Mouse (Mus musculus): ENCODE measurements at regions not wholly inside any gene's neighbourhood (a gene's known extent, or its start where the extent isn't known, plus 50 kb on each side); places are given as distances from the start of the nearest gene placed in this dataset.

DNA sequence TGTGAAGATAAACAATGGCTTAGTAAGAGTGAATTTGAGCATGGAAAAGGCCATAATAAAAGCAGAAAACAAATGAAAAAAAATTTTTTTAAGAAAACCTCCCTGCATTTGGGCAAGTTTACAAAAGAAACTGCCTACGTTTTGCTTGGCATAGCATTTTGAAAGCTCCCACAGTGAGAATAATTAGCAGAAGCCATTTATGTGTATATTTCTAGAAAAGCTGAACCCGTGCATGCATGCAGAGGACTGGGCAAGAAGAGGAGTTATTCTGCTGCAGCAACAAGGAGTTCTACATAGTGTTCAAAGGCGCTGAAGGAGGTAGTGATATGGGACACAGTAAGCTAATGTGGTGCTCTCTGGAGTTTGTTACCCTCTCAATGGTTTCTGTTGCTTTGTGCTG is 421.3 kb downstream of the D3Ertd751e start:
- H3K9ac ChIP-seq (ENCODE audit: insufficient read depth, low read depth), result no peak overlapping the region
- in situ Hi-C loops (cut with MboI; ENCODE audit: low pct_ligation_motif_present, low pct_unique_long_range_greater_than_20kb, low sequenced_read_pairs) (no loop called here), dilution Hi-C loops (cut with MboI; ENCODE audit: extremely low pct_ligation_motif_present, extremely low pct_unique_long_range_greater_than_20kb, low sequenced_read_pairs) (no loop called here)
- H3K4me3 ChIP-seq (replicated peaks in 1 of 3; ENCODE audit: low read depth in 2 of 3, low read length in 2 of 3, poor library complexity in 1 of 3), result no peak overlapping the region
- TF ChIP-seq E2F4 (IDR thresholded peaks at IDR 0.05; ENCODE audit: insufficient replicate concordance, low read depth, low read length) (no peak), POLR2A (IDR thresholded peaks at IDR 0.05; ENCODE audit: low read depth, low read length) (no peak), MAFK (IDR thresholded peaks at IDR 0.05; ENCODE audit: insufficient replicate concordance, low read length) (no peak)
- DNase-seq (ENCODE audit: extremely low read depth), result no peak
- H3K4me1 ChIP-seq (ENCODE audit: control insufficient read depth in 1 of 2, insufficient read depth in 2 of 2), result no peaks in the 10 kb centered on the region
- no peaks in the 10 kb centered on the region for H3K36me3 ChIP-seq (replicated peaks in 1 of 2; ENCODE audit: control insufficient read depth in 1 of 2, insufficient read depth in 1 of 2, low read length in 1 of 2)
- H3K27ac ChIP-seq (ENCODE audit: insufficient read depth, low read depth), result no peak overlapping the region
- H3K79me2 ChIP-seq (replicated peaks; ENCODE audit: control insufficient read depth, extremely low read depth, insufficient read depth, poor library complexity, severe bottlenecking), result no peaks in the 10 kb centered on the region
- H3K4me2 ChIP-seq (ENCODE audit: insufficient read depth, low read depth, poor library complexity, severe bottlenecking), result no peak overlapping the region
- H3K9me3 ChIP-seq (replicated peaks; ENCODE audit: low read length), result no peaks in the 10 kb centered on the region
- no peaks in the 10 kb centered on the region for H3K27me3 ChIP-seq (replicated peaks)

DNA sequence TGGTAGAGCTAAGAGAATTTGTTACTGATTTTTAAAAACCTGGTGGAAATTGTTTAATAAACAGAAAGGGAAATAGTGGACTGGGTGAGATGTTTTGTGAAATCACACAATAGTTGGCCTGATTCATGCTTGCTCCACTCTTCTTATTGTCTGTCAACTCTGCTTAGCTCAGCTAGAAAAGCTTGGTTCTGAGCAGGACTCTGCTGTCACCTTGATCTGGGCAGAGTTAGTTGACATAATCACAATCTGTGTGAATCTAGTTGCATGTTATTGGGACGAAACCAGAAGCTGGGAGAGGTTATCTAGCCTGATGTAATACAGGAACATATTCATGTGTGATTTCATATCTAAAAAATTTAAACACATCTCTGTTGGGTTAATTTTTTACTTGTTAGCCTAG is 456.8 kb downstream of the D3Ertd751e start:
- no peak overlapping the region for H3K27ac ChIP-seq (ENCODE audit: insufficient read depth, low read depth)
- TF ChIP-seq POLR2AphosphoS2 (IDR thresholded peaks at IDR 0.05; ENCODE audit: low read depth, low read length), result no peak
- TF ChIP-seq SMC3 (IDR thresholded peaks at IDR 0.05; ENCODE audit: low read depth, low read length), result no peak
- TF ChIP-seq ELF1 (IDR thresholded peaks at IDR 0.05; ENCODE audit: low read depth, low read length), result no peak
- no peak for TF ChIP-seq RCOR1 (conservative IDR thresholded peaks at IDR 0.05; ENCODE audit: low read depth, low read length)
- TF ChIP-seq ZKSCAN1 (IDR thresholded peaks at IDR 0.05; ENCODE audit: borderline replicate concordance, low read depth, low read length), result no peak
- TF ChIP-seq PAX5 (IDR thresholded peaks at IDR 0.05; ENCODE audit: low read length), result no peak
- TF ChIP-seq MXI1 (IDR thresholded peaks at IDR 0.05; ENCODE audit: low read depth, low read length), result no peak
- no peak for TF ChIP-seq CHD2 (IDR thresholded peaks at IDR 0.05; ENCODE audit: low read length)
- TF ChIP-seq CHD1 (IDR thresholded peaks at IDR 0.05; ENCODE audit: low read depth, low read length), result no peak
- no peak for TF ChIP-seq ZC3H11A (IDR thresholded peaks at IDR 0.05; ENCODE audit: low read depth, low read length)
- no peak for TF ChIP-seq RAD21 (IDR thresholded peaks at IDR 0.05; ENCODE audit: low read depth, low read length)
- no peak for TF ChIP-seq MAX (IDR thresholded peaks at IDR 0.05; ENCODE audit: low read length)
- TF ChIP-seq GABPA (IDR thresholded peaks at IDR 0.05; ENCODE audit: insufficient replicate concordance, low read depth, low read length), result no peak
- no peak for TF ChIP-seq TCF12 (IDR thresholded peaks at IDR 0.05; ENCODE audit: low read depth, low read length)
- TF ChIP-seq MEF2A (IDR thresholded peaks at IDR 0.05; ENCODE audit: borderline replicate concordance, low read depth, low read length), result no peak
- no peak for TF ChIP-seq NELFE (IDR thresholded peaks at IDR 0.05; ENCODE audit: low read depth, low read length)
- no peaks in the 10 kb centered on the region for H3K9me3 ChIP-seq (replicated peaks; ENCODE audit: low read length)
- H3K36me3 ChIP-seq (replicated peaks in 1 of 2; ENCODE audit: control insufficient read depth in 1 of 2, insufficient read depth in 1 of 2, low read length in 1 of 2), result no peaks in the 10 kb centered on the region
- H3K79me2 ChIP-seq (replicated peaks; ENCODE audit: control insufficient read depth, extremely low read depth, insufficient read depth, poor library complexity, severe bottlenecking), result no peaks in the 10 kb centered on the region
- H3K4me2 ChIP-seq (ENCODE audit: insufficient read depth, low read depth, poor library complexity, severe bottlenecking), result no peak overlapping the region
- no peak overlapping the region for H3K9ac ChIP-seq (ENCODE audit: insufficient read depth, low read depth)
- dilution Hi-C loops (cut with MboI; ENCODE audit: extremely low pct_ligation_motif_present, extremely low pct_unique_long_range_greater_than_20kb, low sequenced_read_pairs) (no loop called here), in situ Hi-C loops (cut with MboI; ENCODE audit: low pct_ligation_motif_present, low pct_unique_long_range_greater_than_20kb, low sequenced_read_pairs) (no loop called here)
- no peak overlapping the region for H3K4me3 ChIP-seq (replicated peaks in 1 of 3; ENCODE audit: low read depth in 2 of 3, low read length in 2 of 3, poor library complexity in 1 of 3)
- no peak for DNase-seq (ENCODE audit: extremely low read depth)
- no peaks in the 10 kb centered on the region for H3K4me1 ChIP-seq (ENCODE audit: control insufficient read depth in 1 of 2, insufficient read depth in 2 of 2)
- no peaks in the 10 kb centered on the region for H3K27me3 ChIP-seq (replicated peaks)
